Comparison of ENCODE assay signal across 23 mouse cellular contexts in genomic region chr6:89940926-89941325, GRCm38 (mm10). TPM values are rescaled to one million over a fixed set of nuclear protein-coding genes. Genes with fewer than 3 reads are reported as not detected.
"Had no signal": no experiment of that assay in that cellular context is flagged by ENCODE, and none has a peak within 500 bp of the region (broad histone marks: within the 10 kb centered on the region; RNA-seq: fewer than 3 reads in every experiment).

No protein-coding gene starts in this region.

- DNase-seq: gastrocnemius, postnatal 14 days; gastrocnemius, postnatal 36 days; heart, adult 18-20 months; heart, postnatal 36 days; kidney, adult 11 months; kidney, adult 2 months; kidney, adult 9 months; kidney, postnatal 14 days; kidney, postnatal 36 days; liver; liver, embryonic 13.5 days had no signal

RNA-seq across cellular contexts. Expression of gene Vmn1r45, which starts 0.5 kb away (rescaled TPM):
- total RNA-seq: gastrocnemius, adult 18-20 months; gastrocnemius, adult 8-10 months; gastrocnemius, postnatal 14 days; gastrocnemius, postnatal 36 days; heart, adult 18-20 months; heart, adult 8-10 months; heart, postnatal 10 days; heart, postnatal 36 days; hematopoietic stem cell, adult 5-6 weeks; hindbrain, postnatal 0 days; layer of hippocampus, adult 18-20 months; layer of hippocampus, postnatal 10 days; layer of hippocampus, postnatal 25 days; left cerebral cortex, adult 2 months; left cerebral cortex, postnatal 14 days; left cerebral cortex, postnatal 36 days had no signal

RNA-seq across cellular contexts. Expression of gene Vmn1r46, which starts 28.2 kb away (rescaled TPM):
- total RNA-seq: gastrocnemius, adult 18-20 months; gastrocnemius, adult 8-10 months; gastrocnemius, postnatal 14 days; gastrocnemius, postnatal 36 days; heart, adult 18-20 months; heart, adult 8-10 months; heart, postnatal 10 days; heart, postnatal 36 days; hematopoietic stem cell, adult 5-6 weeks; hindbrain, postnatal 0 days; layer of hippocampus, adult 18-20 months; layer of hippocampus, postnatal 10 days; layer of hippocampus, postnatal 25 days; left cerebral cortex, adult 2 months; left cerebral cortex, postnatal 14 days; left cerebral cortex, postnatal 36 days had no signal

RNA-seq across cellular contexts. Expression of gene Vmn1r44, which starts 57.5 kb away (rescaled TPM):
- total RNA-seq: gastrocnemius, adult 18-20 months; gastrocnemius, adult 8-10 months; gastrocnemius, postnatal 14 days; gastrocnemius, postnatal 36 days; heart, adult 18-20 months; heart, adult 8-10 months; heart, postnatal 10 days; heart, postnatal 36 days; hematopoietic stem cell, adult 5-6 weeks; hindbrain, postnatal 0 days; layer of hippocampus, adult 18-20 months; layer of hippocampus, postnatal 10 days; layer of hippocampus, postnatal 25 days; left cerebral cortex, adult 2 months; left cerebral cortex, postnatal 14 days; left cerebral cortex, postnatal 36 days had no signal
